Mouse (Mus musculus): ENCODE measurements around the gene Ddx19b. TPM values are rescaled to one million over a fixed set of nuclear protein-coding genes. Genes with fewer than 3 reads are reported as not detected.
A peak's percentile ranks its signal among the peaks of the same experiment; 100 is the strongest.
"Not testable (repeated sequence)": the region's sequence is repeated elsewhere in the genome, so short reads cannot be mapped to it uniquely, and the experiment has no call there.

The Ddx19b gene
- polyA plus RNA-seq, 1 experiment, result not detected

DNA sequence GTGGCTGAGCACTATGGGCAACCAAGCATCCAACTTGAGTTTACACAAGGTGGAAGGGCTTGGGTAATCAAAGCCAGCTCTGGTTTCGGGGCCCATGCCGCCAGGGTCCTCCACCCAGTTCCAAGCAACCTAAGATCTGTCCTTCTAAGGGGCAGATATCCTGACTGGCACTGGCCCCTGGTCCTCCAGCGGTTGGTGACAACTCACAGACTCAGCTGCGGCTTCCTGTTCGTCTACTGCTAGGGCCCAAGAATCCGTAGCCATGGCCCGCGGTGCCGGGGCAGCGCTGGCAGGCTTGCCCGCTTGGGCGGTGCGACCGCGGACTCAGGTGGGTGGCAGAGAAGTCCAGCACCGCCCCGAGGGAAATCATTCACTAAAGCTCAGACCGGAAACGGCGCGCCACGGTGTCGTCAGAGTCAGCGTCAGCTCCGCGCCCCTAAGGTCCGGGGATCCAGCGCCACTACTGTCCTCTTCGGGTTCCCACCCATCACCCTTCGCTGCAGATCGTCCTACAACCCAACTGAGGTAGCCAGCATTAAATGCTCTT lies 4.1 kb downstream of the Ddx19b start:
- peak overlapping the region; percentile 86 for H3K4me3 ChIP-seq (ENCODE audit: insufficient read depth, low read depth, low read length)
- peak overlapping the region; percentile 34; the same call in 1 of the 2 replicates for H3K27ac ChIP-seq (ENCODE audit: insufficient read depth, low read depth, low read length)
- peaks cover 3% of the 10 kb centered on the region; the same call in 1 of the 2 replicates for H3K4me1 ChIP-seq (ENCODE audit: control insufficient read depth, insufficient read depth, low read length)
- WGBS, result under 1% methylated on average over 31 of the region's 31 CpGs
- TF ChIP-seq CTCF (IDR thresholded peaks at IDR 0.05; ENCODE audit: insufficient read depth, low read depth, low read length) (peak; percentile 11; the same call in 1 of the 2 replicates), POLR2A (IDR thresholded peaks at IDR 0.05; ENCODE audit: insufficient read depth, low read depth, low read length) (peak; percentile 67)

DNA sequence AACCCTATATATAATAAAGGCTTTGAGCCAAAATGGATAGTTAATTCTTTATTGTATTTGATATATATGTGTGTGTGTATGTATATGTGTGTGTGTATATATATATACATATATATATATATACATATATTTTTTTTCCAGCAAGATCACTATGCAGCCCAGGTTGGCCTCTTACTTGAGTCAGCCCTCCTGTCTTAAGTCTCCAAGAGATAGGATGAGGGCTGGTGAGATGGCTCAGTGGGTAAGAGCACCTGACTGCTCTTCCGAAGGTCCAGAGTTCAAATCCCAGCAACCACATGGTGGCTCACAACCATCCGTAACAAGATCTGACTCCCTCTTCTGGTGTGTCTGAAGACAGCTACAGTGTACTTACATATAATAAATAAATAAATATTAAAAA lies 4.9 kb downstream of the Ddx19b start:
- not testable (repeated sequence) for H3K4me3 ChIP-seq (ENCODE audit: insufficient read depth, low read depth, low read length); H3K4me1 ChIP-seq (ENCODE audit: control insufficient read depth, insufficient read depth, low read length); H3K27ac ChIP-seq (ENCODE audit: insufficient read depth, low read depth, low read length)
- 75% methylated on average over 2 of the region's 2 CpGs for WGBS

DNA sequence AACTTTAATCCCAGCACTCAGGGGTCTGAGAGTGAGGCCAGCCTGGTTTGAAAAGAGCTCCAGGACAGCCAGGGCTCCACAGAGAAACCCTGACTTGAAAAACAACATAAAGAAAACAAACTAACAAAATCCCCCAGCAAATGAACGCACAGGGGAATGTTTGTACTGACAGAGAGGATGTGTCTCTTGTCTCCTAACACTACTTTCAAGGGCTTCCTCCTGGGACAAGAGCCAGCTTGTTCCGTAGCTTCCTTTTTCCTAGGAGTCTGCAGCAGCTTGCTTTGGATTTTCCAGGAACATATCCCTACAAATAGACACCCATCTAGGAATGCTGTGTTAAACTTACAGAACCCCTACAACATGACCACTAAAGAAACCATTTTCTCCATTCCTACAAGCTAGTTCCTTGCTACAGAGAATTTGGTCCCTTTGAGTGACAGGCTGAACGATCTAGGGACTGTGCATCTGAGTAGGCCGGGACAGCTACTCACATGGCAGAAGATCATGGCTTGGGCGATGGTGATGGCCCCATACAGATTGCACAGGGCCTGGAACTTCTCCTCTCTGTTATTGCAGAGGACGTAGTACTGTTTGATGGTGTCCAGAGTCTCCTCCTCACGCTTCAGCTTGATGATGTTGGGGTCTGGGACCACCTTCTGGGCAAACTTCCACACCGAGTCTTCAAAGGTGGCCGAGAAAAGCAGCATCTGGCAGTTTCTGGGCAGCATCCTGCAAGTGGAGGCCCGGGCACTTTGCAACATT lies 21.1 kb downstream of the Ddx19b start:
- WGBS, result 87% methylated on average over 9 of the region's 10 CpGs
- not testable (repeated sequence) for H3K27ac ChIP-seq (ENCODE audit: insufficient read depth, low read depth, low read length); H3K4me3 ChIP-seq (ENCODE audit: insufficient read depth, low read depth, low read length); H3K4me1 ChIP-seq (ENCODE audit: control insufficient read depth, insufficient read depth, low read length)

DNA sequence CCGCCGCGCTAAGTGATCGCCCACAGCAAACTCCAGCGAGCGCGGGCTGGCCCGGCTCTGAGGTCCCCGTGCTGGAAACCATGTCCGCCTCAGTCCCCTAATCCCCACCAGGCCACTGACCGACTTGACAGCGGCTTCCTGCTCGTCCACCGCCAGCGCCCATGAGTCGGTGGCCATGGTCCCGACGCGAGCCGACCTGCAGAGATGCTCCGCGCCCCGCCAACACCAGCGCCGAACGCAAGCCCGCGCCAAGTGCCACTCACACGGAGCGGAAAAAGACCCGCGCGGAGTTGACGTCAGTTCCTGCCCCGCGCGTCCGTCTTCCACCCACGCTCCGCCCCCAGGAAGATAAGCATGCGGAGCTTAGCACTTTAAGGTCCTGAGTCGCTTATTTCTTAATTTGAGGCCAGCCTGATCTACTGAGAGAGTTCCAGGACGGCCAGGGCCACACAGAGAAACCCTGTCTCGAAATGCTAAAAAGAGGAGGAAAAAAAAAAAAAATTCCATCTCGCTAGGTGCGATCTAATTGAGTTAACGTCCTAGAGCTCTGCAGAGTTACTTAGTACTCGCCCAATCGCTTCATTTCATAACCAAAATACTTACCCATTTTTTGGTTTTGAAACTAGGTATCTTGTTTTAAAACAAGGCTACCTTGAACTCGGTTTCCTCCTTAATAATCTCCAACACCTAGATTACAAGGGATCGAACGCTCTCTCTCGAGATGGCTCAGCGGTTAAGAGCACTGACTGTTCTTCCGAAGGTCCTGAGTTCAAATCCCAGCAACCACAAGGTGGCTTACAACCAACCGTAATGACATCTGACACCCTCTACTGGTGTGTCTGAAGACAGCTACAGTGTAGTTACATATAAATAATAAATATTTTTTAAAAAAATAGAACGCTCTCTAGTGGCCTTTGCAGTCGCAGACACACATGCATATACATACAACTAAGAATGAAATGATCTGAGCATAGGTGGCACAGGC lies 33.7 kb downstream of the Ddx19b start, which contains the start of gene Ddx19a:
Gene Ddx19a (minus strand): TSS at position 254 of the 985 bp plus-strand sequence.
- TF ChIP-seq POLR2A (IDR thresholded peaks at IDR 0.05; ENCODE audit: insufficient read depth, low read depth, low read length), result peak; percentile 74
- TF ChIP-seq CTCF (IDR thresholded peaks at IDR 0.05; ENCODE audit: insufficient read depth, low read depth, low read length), result no peak
- H3K4me3 ChIP-seq (ENCODE audit: insufficient read depth, low read depth, low read length), result peak within 1 kb of the TSS; percentile 92
- peak within 1 kb of the TSS; percentile 62; the same call in 1 of the 2 replicates for H3K27ac ChIP-seq (ENCODE audit: insufficient read depth, low read depth, low read length)
- peaks cover 2% of the 10 kb centered on the region; the same call in 1 of the 2 replicates for H3K4me1 ChIP-seq (ENCODE audit: control insufficient read depth, insufficient read depth, low read length)
- WGBS, result 2% methylated on average over 58 of the region's 58 CpGs

- TF ChIP-seq CTCF (IDR thresholded peaks at IDR 0.05; ENCODE audit: insufficient read depth, low read depth, low read length) (no peak), POLR2A (IDR thresholded peaks at IDR 0.05; ENCODE audit: insufficient read depth, low read depth, low read length) (no peak)
- H3K4me3 ChIP-seq (ENCODE audit: insufficient read depth, low read depth, low read length), result peak overlapping the region; percentile 92
- 32% methylated on average over 16 of the region's 16 CpGs for WGBS
- H3K27ac ChIP-seq (ENCODE audit: insufficient read depth, low read depth, low read length), result no peak overlapping the region
- H3K4me1 ChIP-seq (ENCODE audit: control insufficient read depth, insufficient read depth, low read length), result peaks cover 2% of the 10 kb centered on the region; the same call in 1 of the 2 replicates
Measured at GRCm38 (mm10) chr8:110996641-110997430, 34.7 kb downstream of the Ddx19b start.

DNA sequence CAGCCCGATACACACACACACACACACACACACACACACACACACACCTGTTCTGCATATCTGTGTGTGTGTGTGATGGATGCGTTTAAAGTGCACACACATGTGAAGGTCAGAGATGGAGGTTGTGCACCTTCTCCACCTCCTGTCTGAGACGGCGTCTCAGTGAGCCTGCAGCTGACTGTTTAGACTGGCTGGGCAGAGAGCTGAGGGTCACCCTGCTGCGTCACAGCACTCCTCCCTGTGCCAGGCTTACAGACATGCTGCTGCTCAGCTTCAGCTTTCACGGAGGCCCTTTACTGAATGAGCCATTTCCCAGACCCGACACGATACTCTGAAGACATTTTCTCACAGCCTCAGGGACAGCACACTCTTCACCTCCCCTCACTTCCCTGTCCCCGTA lies 41.5 kb downstream of the Ddx19b start:
- H3K4me1 ChIP-seq (ENCODE audit: control insufficient read depth, insufficient read depth, low read length), result peaks cover 2% of the 10 kb centered on the region; the same call in 1 of the 2 replicates
- TF ChIP-seq CTCF (IDR thresholded peaks at IDR 0.05; ENCODE audit: insufficient read depth, low read depth, low read length), result no peak
- TF ChIP-seq POLR2A (IDR thresholded peaks at IDR 0.05; ENCODE audit: insufficient read depth, low read depth, low read length), result no peak
- 86% methylated on average over 9 of the region's 9 CpGs for WGBS
- H3K27ac ChIP-seq (ENCODE audit: insufficient read depth, low read depth, low read length), result no peak overlapping the region
- H3K4me3 ChIP-seq (ENCODE audit: insufficient read depth, low read depth, low read length), result no peak overlapping the region

GRCm38 (mm10) chr8:110987805-110988744 lies 43.5 kb downstream of the Ddx19b start:
- 88% methylated on average over 8 of the region's 8 CpGs for WGBS
- TF ChIP-seq POLR2A (IDR thresholded peaks at IDR 0.05; ENCODE audit: insufficient read depth, low read depth, low read length), result no peak
- no peak for TF ChIP-seq CTCF (IDR thresholded peaks at IDR 0.05; ENCODE audit: insufficient read depth, low read depth, low read length)
- H3K4me1 ChIP-seq (ENCODE audit: control insufficient read depth, insufficient read depth, low read length), result no peaks in the 10 kb centered on the region
- H3K27ac ChIP-seq (ENCODE audit: insufficient read depth, low read depth, low read length), result no peak overlapping the region
- H3K4me3 ChIP-seq (ENCODE audit: insufficient read depth, low read depth, low read length), result no peak overlapping the region
